Mouse (Mus musculus) brain, adult 2 months (tissue): ENCODE measurements around the gene Pfas.

Source experiments
- DNase-seq: peaks from one replicate; pipeline ENCODE4 v3.0.0; 2011; ENCODE audit warnings: low read depth, low spot score

The Pfas gene

DNA sequence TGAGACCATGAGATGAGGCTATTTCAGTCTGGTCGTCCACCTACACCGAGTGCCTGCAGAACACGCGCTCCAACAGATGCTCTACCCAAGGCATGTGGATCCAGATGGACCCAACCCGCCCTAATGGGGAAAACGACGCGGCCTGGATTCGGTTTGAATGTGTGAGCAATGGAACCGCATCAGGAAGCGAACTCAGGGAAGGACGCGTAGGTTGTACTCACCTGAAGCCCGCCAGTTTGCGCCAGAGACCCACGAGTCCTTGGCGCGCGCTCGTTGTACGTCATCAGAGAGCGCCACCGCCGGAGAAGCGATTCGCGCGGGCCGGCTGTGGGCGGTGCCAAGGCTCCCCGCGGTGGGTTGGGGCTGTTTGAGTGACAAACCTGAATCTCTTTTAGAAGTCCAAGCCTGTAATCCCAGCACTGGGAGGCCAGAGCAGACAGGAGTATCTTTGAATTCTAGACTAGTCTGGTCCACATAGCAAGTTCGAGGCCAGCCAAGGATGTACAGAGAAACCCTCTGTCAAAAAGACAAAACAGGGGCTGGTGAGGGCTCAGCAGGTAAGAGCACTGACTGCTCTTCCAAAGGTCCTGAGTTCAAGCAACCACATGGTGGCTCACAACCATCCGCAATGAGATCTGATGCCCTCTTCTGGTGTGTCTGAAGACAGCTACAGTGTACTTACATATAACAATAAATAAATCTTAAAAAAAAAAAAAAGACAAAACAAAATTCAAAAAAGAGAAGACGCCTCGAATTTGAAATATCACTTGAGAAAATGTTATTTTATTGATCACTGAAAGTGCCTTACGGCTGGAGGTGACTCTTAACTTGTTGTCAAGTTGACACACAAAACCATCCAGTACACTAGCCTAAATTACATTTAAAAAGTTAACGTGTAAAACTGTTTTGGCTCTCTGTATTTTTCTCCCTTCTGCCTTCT is at the start of gene Pfas:
Pfas (minus strand) TSS at position 279 of the 940 bp plus-strand sequence.
- peak; percentile 94 for DNase-seq

DNA sequence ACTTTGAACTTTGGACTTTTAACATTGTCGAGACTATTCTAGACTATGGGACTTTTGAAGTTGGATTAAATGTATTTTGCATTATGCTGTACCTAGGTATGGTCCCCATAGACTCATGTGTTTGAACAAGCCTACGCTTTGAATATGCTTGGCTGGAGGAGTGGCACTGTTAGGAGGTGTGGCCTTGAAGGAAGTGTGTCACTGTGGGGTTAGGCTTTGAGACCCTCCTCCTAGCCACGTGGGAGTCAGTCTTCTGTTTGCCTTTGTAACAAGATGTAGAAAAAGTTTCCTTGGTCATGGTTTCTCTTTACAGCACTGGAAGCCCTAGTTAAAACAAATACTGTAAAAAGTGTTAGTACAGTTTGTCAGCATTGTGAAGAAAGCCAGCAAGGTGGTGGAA is 45.6 kb upstream of the Pfas start:
- DNase-seq: no peak

DNA sequence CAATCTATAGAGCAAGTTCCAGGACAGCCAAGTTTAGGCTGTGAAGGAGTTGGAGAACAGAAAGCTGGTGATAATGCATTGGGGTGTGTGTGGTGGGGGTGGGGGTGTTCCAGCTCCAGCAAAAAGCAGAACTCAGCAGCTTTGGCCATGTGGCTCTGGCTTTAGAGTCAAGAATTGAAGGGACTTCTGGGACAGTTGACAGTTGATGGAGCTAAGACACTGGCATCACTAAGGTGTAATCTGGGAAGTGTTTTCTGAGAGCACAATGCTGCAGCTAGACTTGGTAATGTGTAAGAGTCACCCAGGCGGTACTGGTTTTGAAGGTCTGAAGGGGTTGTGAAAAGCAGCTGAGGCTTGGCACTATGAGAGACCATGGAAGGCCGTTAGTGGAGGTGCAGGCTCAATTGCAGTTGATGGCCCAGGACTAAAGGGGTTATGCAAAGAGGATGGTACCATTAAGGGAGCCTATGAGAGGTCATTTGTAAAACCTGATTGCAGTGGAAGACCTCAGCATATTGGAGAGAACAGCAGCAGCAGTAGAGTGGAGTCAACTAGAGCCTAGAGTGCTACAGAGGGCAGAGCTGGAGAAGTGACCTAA is 44.7 kb upstream of the Pfas start:
- DNase-seq: no peak

GRCm38 (mm10) chr11:69051771-69052170 is 43.5 kb upstream of the Pfas start:
- no peak for DNase-seq

DNA sequence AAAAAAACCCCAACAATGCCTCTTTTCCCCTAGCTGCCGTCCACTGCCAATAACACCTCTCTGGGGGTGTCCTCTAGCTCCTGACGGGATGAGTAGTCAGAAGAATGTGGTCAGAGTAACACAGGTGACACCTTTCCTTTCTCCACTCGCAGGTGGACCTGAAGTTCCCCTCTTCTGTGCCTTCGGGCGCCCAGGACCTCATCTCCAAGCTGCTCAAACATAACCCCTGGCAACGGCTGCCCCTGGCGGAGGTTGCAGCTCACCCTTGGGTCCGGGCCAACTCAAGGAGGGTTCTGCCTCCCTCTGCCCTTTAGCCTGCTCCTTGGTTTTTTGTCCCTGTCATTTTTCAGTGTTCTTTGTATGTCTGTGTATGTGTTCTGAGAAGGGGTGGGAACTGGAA is 42.5 kb upstream of the Pfas start:
- no peak for DNase-seq

DNA sequence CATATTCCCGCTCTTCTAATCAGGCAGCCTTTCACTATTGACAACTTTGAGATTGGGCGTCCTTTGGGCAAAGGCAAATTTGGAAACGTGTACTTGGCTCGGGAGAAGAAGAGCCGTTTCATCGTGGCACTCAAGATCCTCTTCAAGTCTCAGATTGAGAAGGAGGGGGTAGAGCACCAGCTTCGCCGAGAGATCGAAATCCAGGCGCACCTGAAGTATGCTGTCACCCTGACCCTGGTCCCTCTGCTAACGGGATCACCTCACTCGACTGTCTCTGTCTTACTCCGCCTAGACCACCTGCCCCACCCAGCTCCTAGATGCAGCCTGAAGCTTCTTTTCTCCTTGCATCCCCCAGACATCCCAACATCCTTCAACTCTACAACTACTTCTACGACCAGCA is 39.9 kb upstream of the Pfas start:
- no peak for DNase-seq

GRCm38 (mm10) chr11:69047592-69047991 is 39.3 kb upstream of the Pfas start:
- no peak for DNase-seq

DNA sequence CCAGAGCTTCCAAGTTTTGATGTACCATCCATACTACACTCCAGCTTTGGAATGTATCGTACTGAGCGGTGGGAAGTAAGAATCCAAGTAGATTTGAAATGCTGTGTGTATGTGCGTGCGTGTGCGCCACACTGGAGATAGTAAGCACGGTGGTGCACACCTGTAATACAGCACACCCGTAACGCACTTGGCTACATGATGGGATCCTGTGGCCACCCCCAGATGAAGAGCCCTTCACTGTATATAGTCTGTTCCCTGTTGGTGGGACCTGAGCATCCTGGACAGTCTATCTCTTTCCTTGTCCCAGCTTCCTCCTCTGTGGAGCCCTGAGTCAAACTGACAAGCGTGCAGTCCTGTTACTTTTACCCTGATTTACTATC is 38.1 kb upstream of the Pfas start:
- DNase-seq: no peak

DNA sequence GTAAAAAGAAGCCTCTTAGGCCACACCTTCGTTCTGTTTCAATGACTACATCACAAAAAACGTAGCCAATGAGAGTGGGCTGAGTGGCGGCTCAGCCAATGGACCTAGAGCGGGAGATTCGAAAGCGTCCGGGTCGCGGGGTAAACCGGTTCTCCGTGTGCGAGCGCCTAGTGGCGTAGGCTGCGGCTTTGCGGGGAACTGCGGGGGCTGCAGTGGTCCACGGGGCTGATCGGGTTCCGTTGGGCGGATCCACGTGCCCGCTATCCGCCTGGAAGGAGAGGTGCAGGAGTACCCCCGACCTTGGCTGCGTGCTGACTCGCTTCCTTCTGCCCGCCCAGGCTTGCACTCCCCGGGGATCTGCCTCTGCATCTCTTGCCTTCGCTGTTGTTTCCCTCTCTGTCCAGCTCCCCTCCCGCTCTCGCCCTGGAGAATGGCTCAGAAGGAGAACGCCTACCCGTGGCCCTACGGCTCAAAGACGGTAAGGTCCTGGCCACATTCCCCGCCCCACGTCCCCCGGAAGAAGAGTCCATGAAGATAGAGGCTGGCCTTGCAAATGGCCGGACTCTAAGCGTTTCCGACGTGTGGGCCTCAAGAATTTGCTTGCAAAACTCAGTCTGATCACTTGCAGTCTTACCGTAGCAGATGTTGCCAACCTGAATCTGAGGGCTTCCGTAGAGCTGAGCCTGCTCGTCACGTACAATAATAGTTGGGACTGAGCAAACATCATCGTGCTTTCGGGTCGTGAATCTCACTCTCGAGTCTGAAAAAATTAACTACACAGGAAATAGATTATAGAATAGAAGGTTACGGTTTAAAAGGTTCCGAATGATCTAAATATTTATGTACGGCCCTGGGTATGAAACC is 37.5 kb upstream of the Pfas start, which contains the start of gene Aurkb:
Aurkb (plus strand) TSS at position 117 of the 864 bp plus-strand sequence.
- peak; percentile 91 for DNase-seq

DNA sequence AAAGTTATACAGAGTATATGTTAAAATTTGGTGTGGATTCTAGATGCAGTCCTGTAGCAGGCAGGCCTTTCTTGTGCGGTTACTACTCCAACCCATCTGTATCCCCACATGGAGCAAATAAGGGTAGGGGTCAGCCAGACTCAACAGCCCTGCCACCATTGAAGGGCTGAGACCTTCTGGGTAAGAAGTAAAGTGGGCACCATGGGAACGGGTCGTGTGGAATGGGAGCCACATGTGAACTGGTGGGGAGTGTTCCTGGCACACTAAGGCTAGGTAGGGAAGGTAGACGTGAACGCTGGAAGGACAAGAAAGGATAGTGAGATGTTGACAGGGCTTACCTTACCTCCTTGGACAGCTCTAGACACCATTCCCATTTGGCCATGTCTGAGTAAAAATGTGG is 29.9 kb upstream of the Pfas start:
- no peak for DNase-seq

DNA sequence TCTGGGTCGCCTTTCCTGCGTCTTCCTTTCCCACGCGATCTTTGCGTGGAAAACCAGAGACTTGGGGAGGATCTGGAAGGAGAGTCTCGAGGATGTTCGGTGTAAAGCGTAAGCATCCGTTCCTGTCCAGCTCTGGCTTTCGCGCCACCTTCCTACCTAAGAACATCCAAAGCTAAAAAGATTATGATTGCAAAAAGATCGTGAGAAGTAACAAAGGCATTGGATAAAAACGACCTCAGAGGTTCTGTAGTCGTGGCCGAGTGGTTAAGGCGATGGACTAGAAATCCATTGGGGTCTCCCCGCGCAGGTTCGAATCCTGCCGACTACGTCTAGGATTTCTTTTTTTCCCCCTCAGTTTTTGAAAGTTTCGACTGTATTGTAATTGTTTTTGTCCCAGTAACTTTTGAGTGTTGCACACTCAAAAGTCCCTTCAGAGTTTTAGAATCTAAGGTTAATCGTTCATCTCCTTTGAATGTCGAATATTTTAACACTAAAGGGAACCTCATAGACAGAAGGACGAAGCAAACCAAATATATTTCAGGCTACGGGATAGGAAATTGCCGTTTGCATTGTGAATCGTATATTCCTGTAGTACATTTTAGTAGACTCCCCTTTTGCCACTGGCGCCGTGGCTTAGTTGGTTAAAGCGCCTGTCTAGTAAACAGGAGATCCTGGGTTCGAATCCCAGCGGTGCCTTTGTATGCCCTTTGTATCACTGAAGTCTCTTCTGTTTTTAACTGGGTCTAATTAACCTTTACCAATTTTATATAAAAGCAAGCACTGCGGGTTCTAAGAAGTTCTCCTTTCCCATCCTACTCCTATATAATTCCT is 29.2 kb upstream of the Pfas start:
- DNase-seq: peak; percentile 90

DNA sequence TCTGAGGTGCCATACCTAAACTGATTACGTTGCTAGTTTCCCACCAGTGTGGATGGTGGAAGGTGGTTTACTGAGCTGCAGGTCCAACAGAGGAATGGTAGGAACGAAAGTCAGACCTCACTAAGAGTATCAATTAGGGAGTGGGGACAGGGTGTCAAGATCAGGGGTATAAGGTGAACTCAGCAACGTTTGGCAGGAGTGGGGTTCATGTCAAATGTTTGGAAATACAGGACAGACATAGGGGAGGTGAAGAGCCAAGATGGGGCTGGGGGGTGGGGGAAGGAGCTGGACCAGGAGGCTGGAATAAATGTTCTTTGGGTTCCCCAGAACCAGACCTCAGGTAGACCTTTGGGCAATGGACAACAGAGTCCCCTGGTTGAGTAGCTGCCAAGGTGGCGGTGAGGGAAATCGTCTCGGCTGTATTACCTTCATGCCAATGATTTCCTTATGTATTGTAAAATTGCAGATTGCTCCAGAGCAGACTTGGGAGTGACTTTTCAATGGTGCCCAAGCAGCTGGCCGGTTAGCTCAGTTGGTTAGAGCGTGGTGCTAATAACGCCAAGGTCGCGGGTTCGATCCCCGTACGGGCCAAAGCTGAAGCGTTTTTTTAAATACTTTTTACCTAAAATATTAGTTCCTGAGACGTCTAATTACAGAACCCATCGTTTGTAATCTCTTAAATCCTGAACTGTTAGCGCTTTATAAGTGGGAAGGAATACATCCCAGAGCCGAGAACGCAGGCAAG is 28.4 kb upstream of the Pfas start:
- DNase-seq: peak; percentile 93

DNA sequence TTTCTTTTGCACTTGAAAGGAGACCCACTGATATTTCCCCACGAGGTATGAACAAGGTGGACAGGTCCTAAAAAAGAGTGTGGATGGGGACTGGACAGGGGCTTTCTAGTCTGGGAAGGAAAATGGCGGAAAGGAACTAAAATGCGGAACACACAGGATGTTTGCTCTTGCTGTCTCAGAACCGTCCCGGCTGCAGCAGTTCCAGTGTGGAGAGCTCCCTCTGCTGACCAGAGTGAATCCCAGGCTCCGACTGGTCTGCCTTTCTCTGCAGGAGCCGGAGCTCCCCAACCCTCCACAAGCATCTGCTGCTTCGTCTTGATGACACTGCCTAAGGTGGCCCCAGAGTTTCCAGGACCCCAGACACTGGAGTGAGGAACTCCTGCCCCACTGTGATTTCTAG is 27.6 kb upstream of the Pfas start:
- DNase-seq: peak; percentile 97

DNA sequence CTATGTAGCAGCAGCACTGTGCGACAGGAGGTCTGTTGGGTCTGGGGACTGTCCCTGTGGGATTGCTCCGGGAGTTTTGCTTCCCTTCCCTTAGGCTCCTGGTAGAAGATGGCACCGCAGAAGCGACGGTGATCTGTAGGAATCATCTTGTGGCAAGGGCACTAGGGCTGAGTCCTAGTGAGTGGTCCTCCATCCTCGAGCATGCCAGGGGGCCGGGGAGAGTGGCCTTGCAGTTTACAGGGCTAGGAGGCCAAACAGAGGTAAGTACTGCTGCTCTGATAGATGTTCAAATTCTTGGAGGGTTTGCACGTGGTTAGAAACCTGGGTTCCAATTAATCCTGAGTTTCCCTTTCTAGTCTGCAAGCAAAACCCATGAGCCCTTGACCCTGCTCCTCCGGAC is 27.2 kb upstream of the Pfas start:
- DNase-seq: no peak

DNA sequence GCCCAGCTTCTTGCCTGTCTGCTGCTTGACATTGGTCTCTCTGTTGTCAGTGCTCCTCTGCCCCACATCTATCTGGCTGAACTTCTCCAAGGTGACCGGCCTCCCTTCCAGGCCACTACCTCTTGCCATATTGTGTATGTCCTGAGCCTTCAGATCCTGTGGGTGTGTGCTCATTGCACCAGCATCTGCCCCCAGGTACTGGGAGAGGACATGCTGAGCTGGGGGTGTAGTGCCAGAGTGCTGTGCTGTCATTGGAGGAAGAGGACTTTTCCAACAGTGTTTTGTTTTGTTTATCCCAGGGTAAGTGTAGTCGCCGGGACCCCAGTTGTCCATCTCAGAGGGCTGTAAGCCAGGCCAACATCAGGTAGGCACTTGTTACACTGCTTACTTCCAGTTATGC is 26.3 kb upstream of the Pfas start:
- DNase-seq: no peak

- no peak for DNase-seq
Observed at GRCm38 (mm10) chr11:69033552-69033951, 25.3 kb upstream of the Pfas start.

DNA sequence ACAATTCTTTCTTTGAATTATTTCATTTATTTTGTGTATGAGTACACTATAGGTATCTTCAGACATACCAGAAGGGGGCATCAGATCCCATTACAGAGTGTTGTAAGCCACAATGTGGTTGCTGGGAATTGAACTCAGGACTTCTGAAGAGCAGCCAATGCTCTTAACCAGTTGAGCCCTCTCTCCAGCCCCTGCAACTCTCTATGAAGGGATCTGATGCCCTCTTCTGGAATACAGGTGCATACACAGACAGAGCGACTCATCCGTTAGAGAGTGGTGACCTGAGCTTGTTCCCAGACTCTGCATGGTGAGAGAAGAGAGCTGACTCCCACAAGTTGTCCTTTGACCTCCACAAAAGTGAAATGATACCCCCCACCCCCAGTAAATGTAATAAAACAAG is 20.5 kb upstream of the Pfas start:
- DNase-seq: peak; percentile 39

DNA sequence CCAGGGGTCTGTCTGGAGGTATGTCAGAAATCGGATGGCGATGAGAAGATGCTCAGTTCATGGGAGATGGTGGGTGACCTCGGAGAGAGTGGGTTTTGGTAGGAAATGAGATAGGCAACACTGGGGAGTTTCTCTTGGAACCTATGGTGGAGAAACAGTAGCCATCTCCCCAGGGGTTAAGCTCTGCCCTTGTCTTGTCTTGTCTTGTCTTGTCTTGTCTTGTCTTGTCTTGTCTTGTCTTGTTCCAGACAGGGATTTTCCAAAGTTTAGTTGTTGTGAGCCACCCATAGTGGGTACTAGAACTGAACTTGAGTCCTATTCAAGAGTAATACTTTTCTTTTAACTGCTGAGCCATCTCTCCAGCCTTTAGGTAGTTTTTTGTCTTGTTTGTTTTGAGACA is 18.3 kb upstream of the Pfas start:
- no peak for DNase-seq

DNA sequence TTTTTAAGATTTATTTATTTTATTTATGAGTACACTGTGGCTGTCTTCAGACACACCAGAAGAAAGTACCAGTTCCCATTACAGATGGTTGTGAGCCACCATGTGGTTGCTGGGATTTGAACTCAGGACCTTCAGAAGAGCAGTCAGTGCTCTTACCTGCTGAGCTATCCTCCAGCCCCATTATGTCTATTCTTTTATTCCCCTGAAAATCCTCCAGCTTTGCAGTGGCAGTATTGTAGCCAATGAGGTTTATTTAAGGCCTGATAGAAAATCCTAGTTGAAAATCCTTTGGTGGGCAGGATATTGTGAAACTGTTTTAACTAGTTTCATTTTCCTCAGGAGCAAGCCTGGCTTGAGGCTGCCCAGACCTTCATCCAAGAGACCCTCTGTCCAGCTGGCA is 12.4 kb upstream of the Pfas start:
- no peak for DNase-seq

- DNase-seq: no peak
Observed at GRCm38 (mm10) chr11:69016755-69017154, 8.5 kb upstream of the Pfas start.
